Mouse (Mus musculus) CD4-positive, CD25-positive, alpha-beta regulatory T cell, adult 4 months (primary cell): ENCODE results near the gene Defb25. TPM values are rescaled to one million over a fixed set of nuclear protein-coding genes. Genes with fewer than 3 reads are reported as not detected.

ENCODE experiments used
- polyA plus RNA-seq, 2 experiments: library from polyadenylated mRNA; unstranded; fragments of 100-300 nt; shearing (Covaris generic); gene quantifications; one replicate each; pipeline ENCODE4 v1.2.1; 2017

Defb25 gene
- polyA plus RNA-seq, 2 experiments from 2014 or later: not detected

Other genes with a start within 250 kb of the Defb25 start
- gene Nrsn2, start 246.4 kb downstream of the Defb25 start, polyA plus RNA-seq: not detected
- gene Sox12, start 225.0 kb downstream of the Defb25 start, polyA plus RNA-seq: under 1 TPM; 0.32 to 0.73 TPM
- gene Zcchc3, start 208.0 kb downstream of the Defb25 start, polyA plus RNA-seq: under 1 TPM; 0.57 to 0.75 TPM
- gene 6820408C15Rik, start 207.5 kb downstream of the Defb25 start, polyA plus RNA-seq: not detected
- gene Defb23, start 158.4 kb downstream of the Defb25 start, polyA plus RNA-seq: not detected
- gene Defb20, start 146.0 kb downstream of the Defb25 start, polyA plus RNA-seq: not detected
- not detected for gene Defb22, start 132.9 kb downstream of the Defb25 start, polyA plus RNA-seq
- gene Defb26, start 111.4 kb downstream of the Defb25 start, polyA plus RNA-seq: not detected
- not detected for gene Defb28, start 104.8 kb downstream of the Defb25 start, polyA plus RNA-seq
- not detected for gene Defb29, start 83.0 kb downstream of the Defb25 start, polyA plus RNA-seq
- gene Gm17416, start 53.7 kb downstream of the Defb25 start, polyA plus RNA-seq: not detected
- not detected for gene Defb21, start 50.3 kb downstream of the Defb25 start, polyA plus RNA-seq
- gene Defb19, start 42.7 kb downstream of the Defb25 start, polyA plus RNA-seq: not detected
- gene Defb45, start 23.7 kb downstream of the Defb25 start, polyA plus RNA-seq: not detected
- not detected for gene Defb36, start 18.7 kb downstream of the Defb25 start, polyA plus RNA-seq
- gene Rem1, start 3.9 kb upstream of the Defb25 start, polyA plus RNA-seq: not detected
- 10 to 100 TPM; 76.1 to 76.2 TPM for gene H13, start 46.4 kb upstream of the Defb25 start, polyA plus RNA-seq
- gene Mcts2, start 64.0 kb upstream of the Defb25 start, polyA plus RNA-seq: 1 to 10 TPM; 3.7 to 3.9 TPM
- gene Id1, start 113.2 kb upstream of the Defb25 start, polyA plus RNA-seq: under 1 TPM; 0.75 to 0.82 TPM
- gene Cox4i2, start 131.1 kb upstream of the Defb25 start, polyA plus RNA-seq: under 1 TPM in 1 of 2 experiments, not detected in 1; 0.46 TPM
- gene Bcl2l1, start 208.7 kb upstream of the Defb25 start, polyA plus RNA-seq: 10 to 100 TPM; 55.5 to 75.0 TPM
- 1 to 10 TPM; 4.0 to 9.7 TPM for gene Tpx2, start 224.9 kb upstream of the Defb25 start, polyA plus RNA-seq